ENCODE assay signal across 8 mouse cellular contexts in the genomic region with DNA sequence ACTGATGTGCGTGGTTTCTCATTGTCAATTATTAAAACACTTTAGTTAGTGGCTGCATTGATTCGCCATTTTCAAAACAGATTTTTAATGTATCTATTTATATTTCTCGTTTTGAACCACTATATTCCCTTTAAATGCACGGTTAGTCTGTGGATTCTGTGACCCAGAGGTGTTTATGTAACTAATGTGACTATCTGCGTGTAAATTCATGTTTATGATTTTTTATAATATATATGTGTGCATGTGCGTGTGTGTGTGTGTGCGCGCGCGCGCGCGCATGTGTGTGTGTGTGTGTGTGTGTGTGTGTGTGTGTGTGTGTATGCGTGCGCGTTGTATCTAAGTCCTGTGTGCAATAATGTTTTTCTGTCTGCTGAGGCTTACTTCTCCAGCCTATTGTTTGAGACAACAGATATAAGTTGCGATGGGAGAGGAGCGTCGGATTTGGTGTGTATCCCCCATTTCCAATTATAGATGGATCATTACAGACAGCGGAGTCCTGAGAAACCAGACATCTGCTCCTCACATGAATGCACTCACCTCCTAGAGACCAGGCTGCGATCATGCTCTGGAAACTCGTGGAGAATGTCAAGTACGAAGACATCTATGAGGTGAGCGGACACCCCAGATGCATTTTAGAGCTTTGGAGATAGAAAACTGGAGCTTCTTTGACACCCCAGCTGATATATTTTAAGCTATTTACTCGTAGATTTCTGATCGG. TPM values are rescaled to one million over a fixed set of nuclear protein-coding genes. Genes with fewer than 3 reads are reported as not detected.
DNase-seq lines count a peak whose midpoint lies in the region; ATAC-seq lines count a peak whose summit lies in the region.

A gene (plus strand): TSS at position 274 of the 718 bp plus-strand sequence.

- H3K4me1 ChIP-seq in embryonic facial prominence, embryonic 10.5 days: peaks cover 3% of the 10 kb centered on the region
- H3K4me1 ChIP-seq in intestine, embryonic 15.5 days (replicated peaks): no peaks in the 10 kb centered on the region
- no peaks in the 10 kb centered on the region for H3K4me1 ChIP-seq in neural tube, embryonic 12.5 days

- ATAC-seq in intestine, embryonic 15.5 days: no peak
- peak; percentile 59 for ATAC-seq in neural tube, embryonic 12.5 days (ENCODE audit: low FRiP score, low read depth)
- ATAC-seq in inflammation-experienced regulatory T-cells, adult 6 months: no peak

- H3K4me3 ChIP-seq in embryonic facial prominence, embryonic 10.5 days: peak within 1 kb of the TSS; percentile 59
- peak within 1 kb of the TSS; percentile 22 for H3K4me3 ChIP-seq in intestine, embryonic 15.5 days (replicated peaks)
- H3K4me3 ChIP-seq in neural tube, embryonic 12.5 days: peak within 1 kb of the TSS; percentile 50

- H3K36me3 ChIP-seq in embryonic facial prominence, embryonic 10.5 days (replicated peaks): no peaks in the 10 kb centered on the region
- no peaks in the 10 kb centered on the region for H3K36me3 ChIP-seq in intestine, embryonic 15.5 days
- no peaks in the 10 kb centered on the region for H3K36me3 ChIP-seq in neural tube, embryonic 12.5 days

- peak within 1 kb of the TSS; percentile 87 for H3K27ac ChIP-seq in embryonic facial prominence, embryonic 10.5 days (replicated peaks)
- no peak within 1 kb of the TSS for H3K27ac ChIP-seq in intestine, embryonic 15.5 days
- 0 out of 2 replicates have a peak within 1 kb of the TSS, but pooled peaks have one; percentile 37 for H3K27ac ChIP-seq in neural tube, embryonic 12.5 days

- H3K27me3 ChIP-seq in embryonic facial prominence, embryonic 10.5 days (replicated peaks; ENCODE audit: low read depth, poor library complexity, severe bottlenecking): peaks cover 95% of the 10 kb centered on the region
- peaks cover 42% of the 10 kb centered on the region for H3K27me3 ChIP-seq in intestine, embryonic 15.5 days (replicated peaks)
- peaks cover 41% of the 10 kb centered on the region for H3K27me3 ChIP-seq in neural tube, embryonic 12.5 days (replicated peaks)

- peak within 1 kb of the TSS; percentile 52 for H3K4me2 ChIP-seq in intestine, embryonic 15.5 days (replicated peaks)
- peak within 1 kb of the TSS; percentile 61 for H3K4me2 ChIP-seq in neural tube, embryonic 12.5 days (replicated peaks)

- DNase-seq in kidney, adult 18-20 months: peak; percentile 47
- no peak for DNase-seq in kidney, adult 8-10 months
- DNase-seq in embryonic facial prominence, embryonic 10.5 days (ENCODE audit: low spot score): peak; percentile 57
- DNase-seq in urinary bladder, postnatal 25 days (ENCODE audit: low spot score): no peak
- DNase-seq in urinary bladder, postnatal 10 days (ENCODE audit: low spot score): no peak

- no peak within 1 kb of the TSS for H3K9ac ChIP-seq in intestine, embryonic 15.5 days
- H3K9ac ChIP-seq in neural tube, embryonic 12.5 days: peak within 1 kb of the TSS; percentile 77

- under 1% methylated on average over 26 of the region's 26 CpGs for WGBS in embryonic facial prominence, embryonic 10.5 days
- 1% methylated on average over 26 of the region's 26 CpGs for WGBS in intestine, embryonic 15.5 days
- WGBS in neural tube, embryonic 12.5 days: 2% methylated on average over 26 of the region's 26 CpGs

- H3K9me3 ChIP-seq in embryonic facial prominence, embryonic 10.5 days: no peaks in the 10 kb centered on the region
- H3K9me3 ChIP-seq in intestine, embryonic 15.5 days: no peaks in the 10 kb centered on the region
- no peaks in the 10 kb centered on the region for H3K9me3 ChIP-seq in neural tube, embryonic 12.5 days

RNA-seq across cellular contexts. Expression of the gene that starts here (rescaled TPM):
- 31.5 and 38.3 TPM in 2 replicates for polyA plus RNA-seq in embryonic facial prominence, embryonic 10.5 days (2016; fragmentation: Nextera tagmentation; extraction: Ambion mirVana)
- 1.1 TPM in 2 replicates for polyA plus RNA-seq in intestine, embryonic 15.5 days (2015; fragmentation: Nextera tagmentation; extraction: Ambion mirVana)
- polyA plus RNA-seq in neural tube, embryonic 12.5 days (2016; fragmentation: Nextera tagmentation; extraction: Ambion mirVana): 78.6 and 88.6 TPM in 2 replicates
- polyA plus RNA-seq in inflammation-experienced regulatory T-cells, adult 6 months (2017; shearing (Covaris generic)): not detected

Comparison
In these comparisons a context has a peak if more than half of its experiments do, and no peak if none do; other contexts are left out.
1. RNA of the gene that starts here (polyA plus RNA-seq): 78.6 to 88.6 TPM in neural tube, embryonic 12.5 days and 31.5 to 38.3 TPM in embryonic facial prominence, embryonic 10.5 days; 1.1 TPM in intestine, embryonic 15.5 days and not detected in inflammation-experienced regulatory T-cells, adult 6 months; every median in the first group is over 10 times any median in the second.
2. DNase-seq: peak in kidney, adult 18-20 months (single experiment) and embryonic facial prominence, embryonic 10.5 days (single experiment); none in kidney, adult 8-10 months (0 of 2), urinary bladder, postnatal 25 days (single experiment) and urinary bladder, postnatal 10 days (single experiment).
3. Peak in every context shown above with its lines, with median percentiles within 50 percentile points of each other: H3K4me3 ChIP-seq.